Mouse (Mus musculus): ENCODE results near the gene Akna.

- no peak for TF ChIP-seq POLR2A (IDR thresholded peaks at IDR 0.05; ENCODE audit: low read depth, low read length)
- no peak; the same call in 1 of the 2 replicates for TF ChIP-seq ZMIZ1 (IDR thresholded peaks at IDR 0.05; ENCODE audit: low read depth, low read length)
- TF ChIP-seq CHD1 (IDR thresholded peaks at IDR 0.05; ENCODE audit: low read depth, low read length): no peak
These were observed 6.9 kb upstream of the Akna start for GRCm38 (mm10) chr4:63409908-63410582.

All from CH12.LX (cell line).